Mouse (Mus musculus): Measurements from ENCODE around the gene Itpr3.

GRCm38 (mm10) chr17:27025326-27025902 is 31.7 kb upstream of the Itpr3 start:
- TF ChIP-seq CTCF (IDR thresholded peaks at IDR 0.05; ENCODE audit: extremely low read depth, insufficient read depth, low read length) (no peak), POLR2A (IDR thresholded peaks at IDR 0.05; ENCODE audit: extremely low read depth, insufficient read depth, low read length) (no peak)

All from cortical plate, adult 2 months (tissue).